In genomic region chr7:17025505-17025894, GRCm38 (mm10) we compare ENCODE assay signal across 8 mouse cellular contexts. TPM values are rescaled to one million over a fixed set of nuclear protein-coding genes. Genes with fewer than 3 reads are reported as not detected.
DNase-seq lines count a peak whose midpoint lies in the region; ATAC-seq and TF ChIP-seq lines count a peak whose summit lies in the region.

No protein-coding gene starts in this region.

- H3K4me1 ChIP-seq in forebrain, embryonic 10.5 days: peaks cover 41% of the 10 kb centered on the region
- H3K4me1 ChIP-seq in forebrain, embryonic 11.5 days (replicated peaks; ENCODE audit: control insufficient read depth, insufficient read depth, low read length): peaks cover 15% of the 10 kb centered on the region; the same call in 1 of the 2 replicates
- peaks cover 33% of the 10 kb centered on the region for H3K4me1 ChIP-seq in lung, postnatal 0 days (ENCODE audit: insufficient read depth, low read depth, low read length)
- H3K4me1 ChIP-seq in lung, adult 2 months (ENCODE audit: control insufficient read depth, insufficient read depth, low read length): peaks cover 16% of the 10 kb centered on the region
- H3K4me1 ChIP-seq in intestine, embryonic 16.5 days (ENCODE audit: control insufficient read depth, insufficient read depth, low read length): peaks cover 41% of the 10 kb centered on the region
- peaks cover 42% of the 10 kb centered on the region for H3K4me1 ChIP-seq in neural tube, embryonic 15.5 days

- WGBS in forebrain, embryonic 10.5 days: 71% methylated on average over 4 of the region's 4 CpGs
- WGBS in forebrain, embryonic 11.5 days: 82% methylated on average over 4 of the region's 4 CpGs
- whole genome bisulfite sequencing in lung, postnatal 0 days: 38% methylated on average over 4 of the region's 4 CpGs
- 42% methylated on average over 4 of the region's 4 CpGs for WGBS in lung, adult 2 months
- WGBS in intestine, embryonic 16.5 days: 48% methylated on average over 4 of the region's 4 CpGs
- WGBS in neural tube, embryonic 15.5 days: 84% methylated on average over 4 of the region's 4 CpGs

- no peak for TF ChIP-seq EP300 in lung, postnatal 0 days (IDR thresholded peaks at IDR 0.05)

- peak overlapping the region; percentile 93 for H3K4me3 ChIP-seq in forebrain, embryonic 10.5 days
- no peak overlapping the region for H3K4me3 ChIP-seq in forebrain, embryonic 11.5 days (ENCODE audit: low read depth, low read length)
- no peak overlapping the region for H3K4me3 ChIP-seq in lung, postnatal 0 days (ENCODE audit: low read depth, low read length)
- no peak overlapping the region for H3K4me3 ChIP-seq in lung, adult 2 months (replicated peaks; ENCODE audit: extremely low read depth, low read depth, low read length)
- peak overlapping the region; percentile 16 for H3K4me3 ChIP-seq in intestine, embryonic 16.5 days (ENCODE audit: low read length)
- H3K4me3 ChIP-seq in neural tube, embryonic 15.5 days (replicated peaks): no peak overlapping the region

- no peaks in the 10 kb centered on the region for H3K27me3 ChIP-seq in forebrain, embryonic 10.5 days (ENCODE audit: poor library complexity, severe bottlenecking)
- H3K27me3 ChIP-seq in forebrain, embryonic 11.5 days (ENCODE audit: control insufficient read depth, insufficient read depth, low read length): no peaks in the 10 kb centered on the region
- H3K27me3 ChIP-seq in lung, postnatal 0 days (replicated peaks; ENCODE audit: insufficient read depth, low read length): no peaks in the 10 kb centered on the region
- no peaks in the 10 kb centered on the region for H3K27me3 ChIP-seq in intestine, embryonic 16.5 days (replicated peaks; ENCODE audit: control insufficient read depth, insufficient read depth, low read length)
- H3K27me3 ChIP-seq in neural tube, embryonic 15.5 days (replicated peaks): no peaks in the 10 kb centered on the region

- no peak for TF ChIP-seq CTCF in lung, postnatal 0 days (IDR thresholded peaks at IDR 0.05)
- TF ChIP-seq CTCF in lung, adult 2 months (IDR thresholded peaks at IDR 0.05; ENCODE audit: insufficient read depth, low read length): no peak

- no peak for TF ChIP-seq POLR2A in lung, adult 2 months (IDR thresholded peaks at IDR 0.05; ENCODE audit: borderline replicate concordance, extremely low read depth, low read depth, low read length)

- no peak for DNase-seq in forebrain, embryonic 10.5 days (ENCODE audit: extremely low spot score, low spot score)
- DNase-seq in forebrain, embryonic 11.5 days (ENCODE audit: low spot score): no peak
- no peak for DNase-seq in lung, postnatal 0 days (ENCODE audit: low spot score)
- no peak for DNase-seq in lung, adult 2 months
- no peak for DNase-seq in adrenal gland, adult (ENCODE audit: inconsistent age in 2 of 2, low spot score in 1 of 2)
- no peak for DNase-seq in right cerebral cortex, postnatal 25 days

- no peak overlapping the region for H3K9ac ChIP-seq in forebrain, embryonic 11.5 days (ENCODE audit: low read length)
- no peak overlapping the region for H3K9ac ChIP-seq in lung, postnatal 0 days (replicated peaks; ENCODE audit: low read depth)
- H3K9ac ChIP-seq in intestine, embryonic 16.5 days (ENCODE audit: low read depth, low read length): peak overlapping the region; percentile 92; the same call in 1 of the 2 replicates
- peak overlapping the region; percentile 79; the same call in 1 of the 2 replicates for H3K9ac ChIP-seq in neural tube, embryonic 15.5 days (replicated peaks)

- no peak overlapping the region; the same call in 1 of the 2 replicates for H3K27ac ChIP-seq in forebrain, embryonic 10.5 days
- H3K27ac ChIP-seq in forebrain, embryonic 11.5 days (ENCODE audit: low read depth, low read length): no peak overlapping the region
- H3K27ac ChIP-seq in lung, postnatal 0 days (ENCODE audit: low read length): peak overlapping the region; percentile 89
- H3K27ac ChIP-seq in intestine, embryonic 16.5 days (ENCODE audit: low read length): peak overlapping the region; percentile 83
- H3K27ac ChIP-seq in neural tube, embryonic 15.5 days (replicated peaks): no peak overlapping the region

- H3K36me3 ChIP-seq in forebrain, embryonic 10.5 days (replicated peaks): peaks cover 57% of the 10 kb centered on the region
- H3K36me3 ChIP-seq in forebrain, embryonic 11.5 days (ENCODE audit: control insufficient read depth, insufficient read depth, low read length): peaks cover 9% of the 10 kb centered on the region; the same call in 1 of the 2 replicates
- H3K36me3 ChIP-seq in lung, postnatal 0 days (ENCODE audit: insufficient read depth, low read length): 0 out of 2 replicates have a peak, but pooled peaks cover 5% of the 10 kb centered on the region
- H3K36me3 ChIP-seq in intestine, embryonic 16.5 days (ENCODE audit: control insufficient read depth, insufficient read depth, low read length): peaks cover 13% of the 10 kb centered on the region
- peaks cover 26% of the 10 kb centered on the region for H3K36me3 ChIP-seq in neural tube, embryonic 15.5 days

- no peak overlapping the region for H3K4me2 ChIP-seq in forebrain, embryonic 11.5 days (ENCODE audit: low read depth, low read length, severe bottlenecking)
- H3K4me2 ChIP-seq in lung, postnatal 0 days (replicated peaks; ENCODE audit: low read depth, low read length): no peak overlapping the region
- peak overlapping the region; percentile 34 for H3K4me2 ChIP-seq in intestine, embryonic 16.5 days (ENCODE audit: low read depth, low read length)
- H3K4me2 ChIP-seq in neural tube, embryonic 15.5 days: peak overlapping the region; percentile 82

- ATAC-seq in forebrain, embryonic 11.5 days (replicated peaks; ENCODE audit: low FRiP score): no peak
- no peak for ATAC-seq in lung, postnatal 0 days
- peak; percentile 2; the same call in 1 of the 2 replicates for ATAC-seq in intestine, embryonic 16.5 days
- no peak for ATAC-seq in neural tube, embryonic 15.5 days (ENCODE audit: low FRiP score)

- H3K9me3 ChIP-seq in forebrain, embryonic 10.5 days: no peaks in the 10 kb centered on the region
- no peaks in the 10 kb centered on the region for H3K9me3 ChIP-seq in forebrain, embryonic 11.5 days (ENCODE audit: control insufficient read depth, low read length)
- H3K9me3 ChIP-seq in lung, postnatal 0 days (ENCODE audit: low read length): no peaks in the 10 kb centered on the region
- no peaks in the 10 kb centered on the region for H3K9me3 ChIP-seq in intestine, embryonic 16.5 days (ENCODE audit: control insufficient read depth, low read length)
- no peaks in the 10 kb centered on the region for H3K9me3 ChIP-seq in neural tube, embryonic 15.5 days (replicated peaks)

RNA-seq across cellular contexts. Expression of gene Ppp5c, which starts 2.2 kb away (rescaled TPM):
- polyA plus RNA-seq in forebrain, embryonic 10.5 days (2016; fragmentation: Nextera tagmentation; extraction: Ambion mirVana): 149 and 150 TPM in 2 replicates
- 123 and 132 TPM in 2 replicates for polyA plus RNA-seq in forebrain, embryonic 11.5 days (2014; fragmentation: Nextera tagmentation; extraction: Ambion mirVana)
- 65.1 and 71.8 TPM in 2 replicates for polyA plus RNA-seq in lung, postnatal 0 days (2015; fragmentation: Nextera tagmentation; extraction: Ambion mirVana)
- 141 and 153 TPM in 2 replicates for polyA plus RNA-seq in lung, adult 2 months (2012; rRNA removed)
- 83.7 and 88.3 TPM in 2 replicates for polyA plus RNA-seq in intestine, embryonic 16.5 days (2015; fragmentation: Nextera tagmentation; extraction: Ambion mirVana)
- 128 TPM in 2 replicates for polyA plus RNA-seq in neural tube, embryonic 15.5 days (2015; fragmentation: Nextera tagmentation; extraction: Ambion mirVana)

RNA-seq across cellular contexts. Expression of gene Ccdc8, which starts 33.0 kb away (rescaled TPM):
- polyA plus RNA-seq in forebrain, embryonic 10.5 days (2016; fragmentation: Nextera tagmentation; extraction: Ambion mirVana): 7.8 and 8.9 TPM in 2 replicates
- polyA plus RNA-seq in forebrain, embryonic 11.5 days (2014; fragmentation: Nextera tagmentation; extraction: Ambion mirVana): 19.0 and 19.5 TPM in 2 replicates
- 7.8 and 8.0 TPM in 2 replicates for polyA plus RNA-seq in lung, postnatal 0 days (2015; fragmentation: Nextera tagmentation; extraction: Ambion mirVana)
- 4.1 and 5.2 TPM in 2 replicates for polyA plus RNA-seq in lung, adult 2 months (2012; rRNA removed)
- 32.6 and 35.6 TPM in 2 replicates for polyA plus RNA-seq in intestine, embryonic 16.5 days (2015; fragmentation: Nextera tagmentation; extraction: Ambion mirVana)
- polyA plus RNA-seq in neural tube, embryonic 15.5 days (2015; fragmentation: Nextera tagmentation; extraction: Ambion mirVana): 7.7 and 13.9 TPM in 2 replicates

RNA-seq across cellular contexts. Expression of gene Hif3a, which starts 36.7 kb away (rescaled TPM):
- polyA plus RNA-seq in forebrain, embryonic 10.5 days (2016; fragmentation: Nextera tagmentation; extraction: Ambion mirVana): 4.3 and 5.3 TPM in 2 replicates
- polyA plus RNA-seq in forebrain, embryonic 11.5 days (2014; fragmentation: Nextera tagmentation; extraction: Ambion mirVana): 8.6 and 10.4 TPM in 2 replicates
- 5.3 and 8.2 TPM in 2 replicates for polyA plus RNA-seq in lung, postnatal 0 days (2015; fragmentation: Nextera tagmentation; extraction: Ambion mirVana)
- 1.7 and 5.5 TPM in 2 replicates for polyA plus RNA-seq in lung, adult 2 months (2012; rRNA removed)
- 72.7 and 87.8 TPM in 2 replicates for polyA plus RNA-seq in intestine, embryonic 16.5 days (2015; fragmentation: Nextera tagmentation; extraction: Ambion mirVana)
- 5.3 and 11.7 TPM in 2 replicates for polyA plus RNA-seq in neural tube, embryonic 15.5 days (2015; fragmentation: Nextera tagmentation; extraction: Ambion mirVana)

RNA-seq across cellular contexts. Expression of gene Gm42372, which starts 42.6 kb away (rescaled TPM):
- 1.2 and 1.4 TPM in 2 replicates for polyA plus RNA-seq in forebrain, embryonic 10.5 days (2016; fragmentation: Nextera tagmentation; extraction: Ambion mirVana)
- polyA plus RNA-seq in forebrain, embryonic 11.5 days (2014; fragmentation: Nextera tagmentation; extraction: Ambion mirVana): 1.4 and 1.8 TPM in 2 replicates
- 0.02 and 0.04 TPM in 2 replicates for polyA plus RNA-seq in lung, postnatal 0 days (2015; fragmentation: Nextera tagmentation; extraction: Ambion mirVana)
- polyA plus RNA-seq in lung, adult 2 months (2012; rRNA removed): 0.03 and 0.04 TPM in 2 replicates
- polyA plus RNA-seq in intestine, embryonic 16.5 days (2015; fragmentation: Nextera tagmentation; extraction: Ambion mirVana): 0.23 and 0.32 TPM in 2 replicates
- polyA plus RNA-seq in neural tube, embryonic 15.5 days (2015; fragmentation: Nextera tagmentation; extraction: Ambion mirVana): 5.7 and 6.4 TPM in 2 replicates

RNA-seq across cellular contexts. Expression of gene Psg16, which starts 48.3 kb away (rescaled TPM):
- 0.11 and 0.12 TPM in 2 replicates for polyA plus RNA-seq in forebrain, embryonic 10.5 days (2016; fragmentation: Nextera tagmentation; extraction: Ambion mirVana)
- polyA plus RNA-seq in forebrain, embryonic 11.5 days (2014; fragmentation: Nextera tagmentation; extraction: Ambion mirVana): 0.39 TPM in 1 of 2 replicates, not detected in the other
- polyA plus RNA-seq in lung, postnatal 0 days (2015; fragmentation: Nextera tagmentation; extraction: Ambion mirVana): 0.18 and 0.21 TPM in 2 replicates
- polyA plus RNA-seq in lung, adult 2 months (2012; rRNA removed): 0.09 TPM in 1 of 2 replicates, not detected in the other
- polyA plus RNA-seq in intestine, embryonic 16.5 days (2015; fragmentation: Nextera tagmentation; extraction: Ambion mirVana): 0.48 and 0.73 TPM in 2 replicates
- 2.7 and 2.9 TPM in 2 replicates for polyA plus RNA-seq in neural tube, embryonic 15.5 days (2015; fragmentation: Nextera tagmentation; extraction: Ambion mirVana)

Comparison
In these comparisons a context has a peak if more than half of its experiments do, and no peak if none do; other contexts are left out.
1. H3K4me3 ChIP-seq: peak in forebrain, embryonic 10.5 days (single experiment) and intestine, embryonic 16.5 days (single experiment); none in forebrain, embryonic 11.5 days (single experiment), lung, postnatal 0 days (single experiment), lung, adult 2 months (single experiment) and neural tube, embryonic 15.5 days (single experiment).
2. H3K27ac ChIP-seq: peak in lung, postnatal 0 days (single experiment) and intestine, embryonic 16.5 days (single experiment); none in forebrain, embryonic 10.5 days (single experiment), forebrain, embryonic 11.5 days (single experiment) and neural tube, embryonic 15.5 days (single experiment).
3. H3K4me2 ChIP-seq: peak in intestine, embryonic 16.5 days (single experiment) and neural tube, embryonic 15.5 days (single experiment); none in forebrain, embryonic 11.5 days (single experiment) and lung, postnatal 0 days (single experiment).
4. H3K9ac ChIP-seq: peak in intestine, embryonic 16.5 days (single experiment) and neural tube, embryonic 15.5 days (single experiment); none in forebrain, embryonic 11.5 days (single experiment) and lung, postnatal 0 days (single experiment).